Mouse (Mus musculus) cerebellum, adult 8-10 months (tissue): ENCODE measurements around the gene Myh7.
"Not testable (repeated sequence)": the region's sequence is repeated elsewhere in the genome, so short reads cannot be mapped to it uniquely, and the experiment has no call there.

Experiments
- DNase-seq: peaks from one replicate; pipeline ENCODE4 v3.0.0; 2022

The Myh7 gene

GRCm38 (mm10) chr14:55003878-55004855 is 9.7 kb upstream of the Myh7 start:
- DNase-seq = no peak

DNA sequence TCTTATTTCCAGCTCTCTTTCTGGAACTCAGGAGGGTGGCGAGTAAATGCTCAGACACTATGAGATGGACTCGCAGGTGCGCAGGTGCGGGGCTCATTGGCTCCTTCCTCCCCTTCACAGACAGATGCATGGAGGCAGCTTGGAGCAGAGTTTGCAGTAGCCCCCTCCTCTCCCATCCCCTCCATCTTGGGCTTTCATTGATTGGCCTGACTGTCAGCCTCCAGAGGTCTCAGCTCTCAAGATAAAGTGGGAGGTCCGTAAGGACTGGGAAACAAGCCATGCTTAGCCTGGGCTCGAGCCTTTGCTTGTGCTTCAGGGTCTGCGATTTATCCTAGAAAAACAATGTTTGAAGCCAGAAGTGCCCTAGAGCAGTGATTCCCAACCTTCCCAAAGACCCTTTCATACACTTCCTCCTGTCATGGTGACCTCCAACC is 8.3 kb upstream of the Myh7 start:
- no peak for DNase-seq

DNA sequence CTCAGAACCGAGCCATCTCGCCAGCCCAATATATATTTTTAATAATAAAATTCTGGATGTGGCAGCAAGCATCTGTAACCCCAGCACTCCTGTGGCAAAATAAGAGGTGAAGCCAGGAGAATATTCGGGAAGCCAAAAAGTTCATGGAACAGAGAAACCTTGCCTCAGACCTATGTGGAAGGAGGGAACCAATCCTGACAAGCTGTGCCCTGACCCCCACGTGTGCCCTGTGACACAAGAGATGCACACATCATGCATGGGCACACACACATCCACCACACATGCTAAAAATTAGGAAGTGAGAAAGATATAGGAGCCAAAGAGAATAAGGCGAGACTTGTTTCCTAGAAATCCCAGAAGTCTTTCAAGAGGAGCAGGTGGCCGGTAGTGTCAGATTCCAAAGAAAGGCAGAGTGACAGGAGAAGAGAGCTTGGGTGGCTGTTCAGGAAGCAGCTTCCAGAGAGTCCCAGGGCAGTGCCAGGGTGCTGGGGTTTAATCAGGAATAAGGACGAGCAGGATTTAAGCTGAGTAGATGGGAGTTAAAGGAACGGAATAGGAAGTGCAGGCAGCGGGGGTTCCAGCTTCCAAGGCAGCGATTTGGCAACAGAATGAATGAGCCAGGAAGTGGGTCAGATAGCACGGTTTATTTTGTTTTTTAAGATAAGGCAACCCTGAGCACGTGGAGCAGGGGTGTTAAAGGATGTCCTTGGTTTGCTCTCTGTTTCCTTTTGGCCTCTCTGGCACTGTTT is 7.7 kb upstream of the Myh7 start:
- DNase-seq = no peak

- DNase-seq = no peak
These were observed 7.0 kb upstream of the Myh7 start for GRCm38 (mm10) chr14:55001446-55001845.

GRCm38 (mm10) chr14:55000814-55001213 is 6.4 kb upstream of the Myh7 start:
- DNase-seq = no peak

GRCm38 (mm10) chr14:54999868-55000267 is 5.4 kb upstream of the Myh7 start:
- not testable (repeated sequence) for DNase-seq

DNA sequence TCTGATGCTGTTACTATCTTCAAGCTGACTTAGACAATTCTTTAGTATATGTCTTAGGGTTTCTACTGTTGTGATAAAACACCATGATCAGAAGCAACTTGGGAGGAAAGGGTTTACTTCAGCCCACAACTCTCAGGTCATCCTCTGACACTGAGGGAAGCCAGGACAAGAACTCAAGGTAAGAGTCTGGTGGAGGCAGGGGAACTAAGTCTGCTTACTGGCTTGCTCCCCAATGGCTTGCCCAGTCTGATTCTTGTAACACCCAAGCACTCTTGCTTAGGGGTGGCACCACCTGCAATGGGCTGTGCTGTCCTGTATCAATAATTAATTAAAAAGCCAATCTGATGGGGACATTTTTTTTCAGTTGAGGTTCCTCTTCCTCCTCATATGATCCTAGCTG is 4.3 kb upstream of the Myh7 start:
- DNase-seq = no peak

- DNase-seq = no peak
These were observed 2.9 kb upstream of the Myh7 start for GRCm38 (mm10) chr14:54997297-54997696.

GRCm38 (mm10) chr14:54996793-54997192 is 2.4 kb upstream of the Myh7 start:
- DNase-seq = no peak

DNA sequence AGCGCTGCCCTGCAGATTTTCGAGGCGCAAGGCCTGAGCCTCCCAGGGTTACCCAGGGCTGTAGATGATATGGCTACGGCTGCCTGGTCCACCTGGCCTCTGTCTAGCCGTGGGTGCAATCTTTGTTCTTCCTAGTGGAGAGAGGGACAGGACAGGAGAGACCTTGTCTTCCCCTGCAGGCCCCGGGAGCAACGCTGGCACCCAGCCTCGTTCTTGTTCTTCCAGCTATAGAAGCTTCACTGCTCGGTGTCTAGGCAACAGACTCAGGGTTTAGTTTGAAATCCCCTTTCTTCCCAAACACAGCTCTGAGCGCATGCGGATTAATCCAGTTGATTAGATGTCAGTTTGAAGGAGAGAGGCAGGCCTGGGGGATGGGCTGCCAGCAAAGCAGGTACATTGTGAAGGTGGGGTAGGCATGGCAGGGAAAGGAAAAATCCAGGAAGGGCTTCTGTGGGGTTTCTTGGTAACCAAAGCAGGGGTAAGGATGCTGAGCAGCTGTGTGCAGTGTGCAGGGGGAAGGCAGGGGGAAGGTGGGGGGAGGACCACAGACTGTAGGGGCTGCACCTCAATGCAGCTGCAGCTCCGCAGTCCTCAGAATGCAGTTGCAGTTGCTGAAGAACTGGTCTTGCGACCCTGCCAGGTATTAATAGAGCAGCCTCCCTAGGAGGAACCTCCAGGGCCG is 1.2 kb upstream of the Myh7 start:
- DNase-seq = no peak

- DNase-seq = no peak
These were observed 402 bp upstream of the Myh7 start for GRCm38 (mm10) chr14:54994869-54995186.

GRCm38 (mm10) chr14:54993636-54994035 is 790 bp downstream of the Myh7 start:
- no peak for DNase-seq

DNA sequence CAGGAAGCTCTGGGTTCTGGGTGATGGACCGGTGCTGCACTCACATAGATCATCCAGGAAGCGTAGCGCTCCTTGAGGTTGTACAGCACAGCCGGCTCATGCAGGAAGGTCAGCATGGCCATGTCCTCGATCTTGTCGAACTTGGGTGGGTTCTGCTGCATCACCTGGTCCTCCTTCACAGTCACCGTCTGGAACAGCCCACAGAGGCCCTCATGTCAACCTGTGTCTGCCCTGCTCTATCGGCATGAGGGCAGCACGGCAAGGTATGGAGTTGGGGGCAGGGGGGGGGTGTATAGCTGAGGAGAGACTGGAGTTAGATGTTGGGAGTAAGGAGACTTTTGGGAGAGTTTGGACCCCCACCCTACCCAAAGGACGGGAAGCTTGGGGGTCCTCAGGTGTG is 2.2 kb downstream of the Myh7 start:
- no peak for DNase-seq

DNA sequence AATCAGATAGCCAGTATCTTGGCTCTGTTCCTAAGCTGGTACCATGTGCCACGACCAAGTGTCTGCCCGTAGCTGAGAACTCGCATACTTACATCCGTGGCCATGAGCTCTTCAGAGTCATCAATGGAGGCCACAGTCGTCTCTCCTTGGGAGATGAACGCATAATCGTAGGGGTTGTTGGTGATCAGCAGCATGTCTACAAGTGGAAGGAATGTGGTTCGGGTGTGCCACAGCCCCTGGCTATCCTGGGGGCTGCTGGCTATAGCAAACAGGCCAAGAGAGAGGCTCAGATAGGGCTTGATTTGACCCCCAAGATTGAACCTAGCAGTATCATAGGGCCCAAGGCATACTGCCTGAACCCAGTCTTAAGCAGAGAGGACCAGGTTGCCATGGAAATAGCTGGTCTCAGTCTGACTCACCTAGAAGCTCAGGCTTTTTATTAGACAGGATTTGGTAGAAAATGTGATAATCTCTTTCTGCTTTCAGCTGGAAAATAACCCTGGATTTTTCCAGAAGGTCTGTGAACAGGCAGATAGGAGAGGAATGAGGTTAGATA is 4.5 kb downstream of the Myh7 start:
- no peak for DNase-seq

DNA sequence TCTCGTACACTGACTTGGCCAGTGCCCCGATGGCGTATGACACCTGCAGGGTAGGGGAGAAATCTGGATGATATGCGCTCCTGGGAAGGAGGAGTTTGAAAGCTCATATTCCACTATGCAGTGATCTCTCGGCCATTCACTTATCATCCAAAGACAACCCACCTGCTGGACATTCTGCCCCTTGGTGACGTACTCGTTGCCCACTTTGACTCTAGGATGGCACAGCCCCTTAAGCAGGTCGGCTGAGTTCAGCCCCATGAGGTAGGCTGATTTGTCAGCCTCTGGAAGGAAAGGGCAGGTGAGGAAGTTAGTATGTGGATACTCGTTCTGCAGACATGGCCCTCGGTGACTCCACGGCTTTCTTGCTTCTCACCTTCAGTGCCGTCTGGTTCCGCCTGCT is 5.5 kb downstream of the Myh7 start:
- no peak for DNase-seq

DNA sequence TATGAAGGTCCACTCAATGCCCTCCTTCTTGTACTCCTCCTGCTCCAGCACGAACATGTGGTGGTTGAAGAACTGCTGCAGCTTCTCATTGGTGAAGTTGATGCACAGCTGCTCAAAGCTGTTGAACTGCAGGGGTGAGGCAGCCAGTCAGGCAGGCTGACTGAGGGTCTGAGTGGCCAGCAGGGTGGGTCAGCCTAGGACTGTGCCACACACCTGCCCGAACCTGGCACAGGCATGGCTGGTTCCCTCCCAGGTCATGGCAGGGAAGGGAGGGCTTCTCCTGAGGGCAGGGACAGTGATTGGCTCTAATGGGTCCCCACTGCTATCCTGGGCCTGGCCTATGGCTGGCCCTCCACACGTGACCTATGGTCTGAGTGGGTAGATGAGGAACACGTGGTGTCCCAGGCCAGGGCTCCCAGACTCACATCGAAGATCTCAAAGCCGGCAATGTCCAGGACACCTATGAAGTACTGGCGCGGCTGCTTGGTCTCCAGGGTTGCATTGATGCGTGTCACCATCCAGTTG is 6.0 kb downstream of the Myh7 start:
- not testable (repeated sequence) for DNase-seq

- DNase-seq = no peak
These were observed 12.5 kb downstream of the Myh7 start for GRCm38 (mm10) chr14:54981934-54982333.

GRCm38 (mm10) chr14:54978664-54979063 is 15.8 kb downstream of the Myh7 start:
- no peak for DNase-seq

DNA sequence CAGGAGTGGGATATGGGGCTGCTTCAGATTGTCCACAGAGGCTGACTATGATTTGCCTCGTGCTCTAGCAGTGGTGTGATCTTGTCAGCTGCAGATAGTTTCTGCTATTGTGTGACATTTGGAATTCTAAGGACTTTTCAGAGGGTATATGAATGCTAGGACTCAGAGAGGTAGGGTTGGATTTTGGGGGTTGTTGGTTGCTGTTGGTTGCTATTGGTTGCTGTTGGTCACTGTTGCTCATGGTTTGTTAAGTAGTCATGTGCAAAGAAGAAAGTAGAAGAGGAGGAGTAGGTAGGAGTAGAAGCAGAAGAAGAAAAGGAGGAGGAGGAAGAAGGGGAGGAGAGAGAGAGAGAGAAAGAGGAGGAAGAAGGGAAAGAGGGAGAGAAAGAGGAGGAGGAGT is 17.8 kb downstream of the Myh7 start, which contains the start of gene Gm17428:
Gene Gm17428, plus strand, starts transcription at position 301 of the 400 bp plus-strand sequence.
- no peak for DNase-seq

GRCm38 (mm10) chr14:54974068-54974791 is 20.2 kb downstream of the Myh7 start:
- DNase-seq = no peak

DNA sequence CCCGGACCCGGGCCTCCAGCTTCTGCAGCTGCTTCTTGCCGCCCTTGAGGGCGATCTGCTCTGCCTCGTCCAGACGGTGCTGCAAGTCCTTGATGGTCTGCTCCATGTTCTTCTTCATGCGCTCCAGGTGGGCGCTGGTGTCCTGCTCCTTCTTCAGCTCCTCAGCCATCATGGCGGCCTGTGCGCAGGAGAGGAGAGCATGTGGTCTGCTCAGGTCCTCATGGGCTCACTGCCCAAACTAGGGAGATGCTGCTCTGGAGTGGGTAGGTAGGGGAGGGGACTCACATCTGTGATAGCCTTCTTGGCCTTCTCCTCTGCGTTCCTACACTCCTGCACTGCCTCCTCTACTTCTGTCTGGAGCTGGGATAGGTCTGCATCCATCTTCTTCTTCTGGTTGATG is 21.6 kb downstream of the Myh7 start:
- not testable (repeated sequence) for DNase-seq

- DNase-seq = no peak
These were observed 26.1 kb downstream of the Myh7 start for GRCm38 (mm10) chr14:54968344-54968743.
